Mouse (Mus musculus): ENCODE measurements at regions not wholly inside any gene's neighbourhood (a gene's known extent, or its start where the extent isn't known, plus 50 kb on each side); places are given as distances from the start of the nearest gene placed in this dataset.

DNA sequence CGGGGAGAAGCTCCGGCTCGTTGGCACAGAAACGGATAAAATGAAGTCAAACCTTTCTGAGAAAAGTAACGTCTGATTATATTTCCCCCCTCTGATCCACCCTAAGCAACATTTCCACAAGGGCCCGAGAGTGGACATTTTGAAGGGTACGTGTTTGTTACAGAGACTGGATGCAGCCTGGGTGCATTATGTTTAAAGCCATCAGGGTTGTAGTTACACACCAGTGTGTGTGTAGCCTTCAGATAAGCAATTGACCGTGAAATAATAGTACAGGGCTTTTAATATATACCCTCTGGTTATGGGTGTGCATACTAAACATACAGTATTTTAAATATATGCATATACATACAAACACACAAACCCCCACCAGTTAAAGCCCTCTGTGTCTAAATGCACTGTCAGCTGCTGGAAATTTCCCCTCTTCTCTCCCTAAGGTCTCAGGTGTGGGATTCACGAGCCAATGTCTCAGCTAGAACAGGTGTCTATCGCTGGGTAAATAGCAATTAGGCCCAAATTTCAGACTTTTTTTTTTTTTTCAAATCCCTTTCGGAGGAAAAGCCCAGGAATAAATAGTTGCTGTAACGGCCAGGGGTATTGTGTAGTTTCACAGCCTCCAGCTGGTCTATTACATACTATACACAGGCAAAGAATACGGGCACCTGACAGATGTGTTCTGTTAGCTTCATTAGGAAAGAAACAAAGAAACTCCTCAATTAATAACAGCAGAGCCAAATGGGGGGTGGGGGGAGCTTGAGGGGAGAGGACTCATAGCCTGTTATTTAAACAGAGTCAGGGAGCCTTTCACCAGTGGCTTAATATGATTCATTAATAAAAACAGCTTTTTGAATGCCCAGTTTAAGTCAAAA is 122.8 kb downstream of the Id4 start:
- no peak overlapping the region for H3K4me3 ChIP-seq
- no peaks in the 10 kb centered on the region for H3K9me3 ChIP-seq
- peaks cover 15% of the 10 kb centered on the region for H3K4me1 ChIP-seq (replicated peaks)
- H3K36me3 ChIP-seq: no peaks in the 10 kb centered on the region
- WGBS: 78% methylated on average over 13 of the region's 13 CpGs
- H3K27me3 ChIP-seq (ENCODE audit: insufficient read depth, poor library complexity, severe bottlenecking): no peaks in the 10 kb centered on the region
- DNase-seq (ENCODE audit: low spot score): no peak
- H3K27ac ChIP-seq: no peak overlapping the region

DNA sequence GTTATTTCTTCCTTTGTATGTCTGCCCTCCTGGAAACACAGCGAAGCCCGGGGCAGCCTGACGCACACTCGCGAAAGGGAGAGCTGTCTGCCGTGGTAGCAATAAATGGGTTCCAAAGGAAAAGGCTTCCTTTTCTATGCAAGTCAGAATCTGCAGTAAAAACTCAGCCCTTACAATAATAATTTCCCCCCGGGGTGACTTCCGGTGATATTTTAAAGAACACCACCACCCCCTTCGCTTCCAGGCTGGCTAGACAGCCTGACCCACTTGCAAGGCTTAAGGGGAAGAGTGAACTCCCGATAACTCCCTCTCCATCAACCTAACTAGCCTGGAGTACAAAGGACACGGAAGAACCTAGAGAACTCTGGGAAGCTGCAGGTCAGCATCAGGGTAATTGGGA is 123.9 kb downstream of the Id4 start:
- 72% methylated on average over 11 of the region's 11 CpGs for WGBS
- Histone ChIP-seq H3K4me3 (no peak overlapping the region), H3K4me1 (replicated peaks) (peaks cover 15% of the 10 kb centered on the region), H3K9me3 (no peaks in the 10 kb centered on the region), H3K36me3 (no peaks in the 10 kb centered on the region), H3K27ac (0 out of 2 replicates have a peak overlapping the region, but pooled peaks have one; percentile 19), H3K27me3 (ENCODE audit: insufficient read depth, poor library complexity, severe bottlenecking) (no peaks in the 10 kb centered on the region)
- DNase-seq (ENCODE audit: low spot score): no peak

DNA sequence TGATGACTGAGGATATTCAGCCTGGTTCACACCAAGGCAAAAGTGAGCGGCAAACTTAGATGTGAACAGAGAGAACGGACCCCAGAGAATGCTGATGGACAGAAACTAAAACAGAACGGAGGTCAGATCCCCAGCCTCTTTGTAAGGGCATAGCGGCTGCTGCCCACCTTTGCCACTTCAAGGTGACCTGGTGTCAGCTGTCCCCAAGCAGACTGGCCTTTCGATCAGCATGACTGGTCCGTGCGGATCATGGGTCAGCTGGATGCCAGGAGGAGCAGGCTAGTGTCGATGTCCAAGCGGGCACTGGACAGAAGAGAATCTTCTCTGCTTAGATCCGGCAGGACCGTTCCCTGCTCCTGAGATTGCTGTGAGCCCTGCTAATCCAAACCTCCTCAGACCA is 122.1 kb downstream of the Zfp169 start:
- DNase-seq (ENCODE audit: low spot score): no peak
- no peaks in the 10 kb centered on the region for H3K4me1 ChIP-seq (replicated peaks)
- WGBS: 91% methylated on average over 11 of the region's 11 CpGs
- H3K27me3 ChIP-seq (ENCODE audit: insufficient read depth, poor library complexity, severe bottlenecking): no peaks in the 10 kb centered on the region
- no peak overlapping the region for H3K27ac ChIP-seq
- no peaks in the 10 kb centered on the region for H3K9me3 ChIP-seq
- H3K4me3 ChIP-seq: no peak overlapping the region
- H3K36me3 ChIP-seq: no peaks in the 10 kb centered on the region

DNA sequence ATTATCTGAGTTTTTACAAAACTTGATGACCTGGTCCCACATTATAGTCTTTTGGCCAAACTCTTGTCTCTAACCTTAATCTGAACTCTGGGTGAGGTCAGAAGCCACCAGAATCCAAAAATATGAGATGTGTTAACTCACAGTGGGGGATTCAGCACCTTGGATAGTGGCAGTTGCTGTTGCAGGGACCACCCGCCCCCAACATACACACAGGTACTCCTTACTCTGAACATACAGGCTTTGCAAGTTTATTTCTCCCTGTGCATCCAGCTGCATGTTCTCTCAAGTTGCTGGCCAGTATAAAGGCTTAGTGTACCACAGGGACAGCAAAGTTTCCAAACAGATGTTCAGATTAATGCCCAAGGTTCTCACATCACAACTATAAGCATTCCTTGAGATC is 115.5 kb downstream of the Zfp169 start:
- WGBS: 24% methylated on average over 1 of the region's 1 CpGs
- H3K27me3 ChIP-seq (ENCODE audit: insufficient read depth, poor library complexity, severe bottlenecking): no peaks in the 10 kb centered on the region
- H3K36me3 ChIP-seq: no peaks in the 10 kb centered on the region
- no peaks in the 10 kb centered on the region for H3K9me3 ChIP-seq
- H3K27ac ChIP-seq: no peak overlapping the region
- DNase-seq (ENCODE audit: low spot score): no peak
- H3K4me3 ChIP-seq: no peak overlapping the region
- H3K4me1 ChIP-seq (replicated peaks): 0 out of 2 replicates have a peak, but pooled peaks cover 2% of the 10 kb centered on the region

DNA sequence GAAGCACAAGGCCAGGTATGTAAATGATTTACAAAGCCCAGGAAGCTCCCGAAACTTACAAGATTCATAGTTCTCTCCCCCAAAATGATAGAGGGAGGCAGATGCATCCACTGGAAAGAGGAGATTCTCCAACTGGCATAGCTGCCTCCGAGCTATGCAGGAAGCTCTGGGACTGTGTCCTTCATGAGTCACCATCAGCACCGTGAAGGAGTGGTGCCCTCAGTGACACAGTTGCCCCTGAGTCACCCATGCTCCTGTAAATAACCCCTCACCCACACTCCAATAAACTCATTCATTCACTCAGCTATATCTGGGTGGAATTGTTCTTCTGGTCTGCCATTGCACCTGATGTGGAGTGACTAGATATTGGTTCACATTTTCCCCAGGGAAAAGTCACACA is 114.6 kb downstream of the Zfp169 start:
- H3K27ac ChIP-seq: no peak overlapping the region
- no peak for DNase-seq (ENCODE audit: low spot score)
- no peak overlapping the region for H3K4me3 ChIP-seq
- 0 out of 2 replicates have a peak, but pooled peaks cover 2% of the 10 kb centered on the region for H3K4me1 ChIP-seq (replicated peaks)
- 88% methylated on average over 3 of the region's 3 CpGs for WGBS
- no peaks in the 10 kb centered on the region for H3K36me3 ChIP-seq
- H3K27me3 ChIP-seq (ENCODE audit: insufficient read depth, poor library complexity, severe bottlenecking): no peaks in the 10 kb centered on the region
- no peaks in the 10 kb centered on the region for H3K9me3 ChIP-seq

DNA sequence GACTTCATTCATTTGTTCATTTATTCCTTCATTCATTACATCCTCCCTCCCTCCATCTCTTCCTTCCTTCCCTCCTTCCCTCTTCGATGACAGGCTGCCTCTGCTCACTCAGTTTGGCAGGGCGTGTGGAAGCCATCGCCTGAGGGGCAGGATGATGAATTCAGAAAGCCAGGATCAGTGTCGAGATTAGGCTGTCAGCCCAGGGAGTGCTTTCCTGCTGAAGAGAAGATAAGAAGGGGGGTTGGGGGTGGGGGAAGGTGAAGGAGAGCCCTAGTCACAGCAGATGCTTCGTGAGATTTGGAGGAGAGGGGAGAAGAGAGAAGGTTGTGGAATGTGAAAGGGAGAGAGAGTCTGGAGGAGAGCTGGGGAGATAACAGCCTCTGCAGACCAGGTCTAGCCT is 110.9 kb downstream of the Zfp169 start:
- Histone ChIP-seq H3K27me3 (ENCODE audit: insufficient read depth, poor library complexity, severe bottlenecking) (no peaks in the 10 kb centered on the region), H3K9me3 (no peaks in the 10 kb centered on the region), H3K36me3 (no peaks in the 10 kb centered on the region), H3K4me3 (no peak overlapping the region), H3K4me1 (replicated peaks) (0 out of 2 replicates have a peak, but pooled peaks cover 2% of the 10 kb centered on the region), H3K27ac (no peak overlapping the region)
- 40% methylated on average over 5 of the region's 5 CpGs for WGBS
- DNase-seq (ENCODE audit: low spot score): no peak

DNA sequence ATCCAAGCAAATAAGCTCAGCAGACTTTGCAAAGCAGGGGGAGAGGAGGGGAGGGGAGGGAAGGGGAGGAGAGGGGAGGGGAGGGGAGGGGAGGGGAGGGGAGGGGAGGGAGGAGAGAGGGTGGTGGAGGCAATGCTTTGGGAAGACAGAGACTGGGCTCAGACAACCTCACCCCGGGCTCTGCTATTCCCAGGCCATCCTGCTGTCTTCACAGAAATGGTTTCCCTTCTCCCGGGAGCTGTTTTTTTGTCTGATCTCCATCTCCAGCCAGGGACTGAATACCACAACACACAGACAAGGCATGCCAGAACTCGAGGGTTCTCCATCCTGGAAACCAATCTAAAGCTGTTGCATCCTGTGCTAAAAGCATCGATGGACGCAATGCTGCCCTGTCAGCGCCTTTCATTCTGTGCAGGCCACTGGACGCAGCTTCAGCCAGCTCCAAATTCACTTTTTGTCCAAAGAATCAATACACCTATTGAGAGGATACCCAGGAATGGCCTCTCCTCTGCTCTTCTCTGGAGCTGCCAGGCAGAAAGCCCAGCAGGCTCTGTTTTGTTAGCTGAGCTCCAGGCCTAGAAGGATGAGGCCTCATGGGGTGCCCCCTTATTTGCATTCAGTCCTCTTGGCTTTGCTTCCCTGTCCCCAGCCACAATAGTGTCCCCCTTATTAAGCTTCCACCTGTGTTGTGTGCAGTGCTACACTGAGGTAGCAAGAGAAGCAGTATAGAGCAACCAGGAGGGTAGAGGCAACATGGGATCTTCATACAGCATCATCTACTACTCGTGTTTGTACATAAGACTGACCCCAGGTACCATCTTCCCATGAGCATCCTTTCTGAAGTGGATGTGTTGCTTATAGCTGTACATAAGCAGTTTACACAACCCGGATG is 90.6 kb downstream of the Zfp169 start:
- DNase-seq (ENCODE audit: low spot score): no peak
- 27% methylated on average over 9 of the region's 9 CpGs for WGBS
- H3K27ac ChIP-seq: peak overlapping the region; percentile 72
- H3K36me3 ChIP-seq: no peaks in the 10 kb centered on the region
- no peaks in the 10 kb centered on the region for H3K9me3 ChIP-seq
- peaks cover 17% of the 10 kb centered on the region for H3K4me1 ChIP-seq (replicated peaks)
- no peaks in the 10 kb centered on the region for H3K27me3 ChIP-seq (ENCODE audit: insufficient read depth, poor library complexity, severe bottlenecking)
- no peak overlapping the region for H3K4me3 ChIP-seq

DNA sequence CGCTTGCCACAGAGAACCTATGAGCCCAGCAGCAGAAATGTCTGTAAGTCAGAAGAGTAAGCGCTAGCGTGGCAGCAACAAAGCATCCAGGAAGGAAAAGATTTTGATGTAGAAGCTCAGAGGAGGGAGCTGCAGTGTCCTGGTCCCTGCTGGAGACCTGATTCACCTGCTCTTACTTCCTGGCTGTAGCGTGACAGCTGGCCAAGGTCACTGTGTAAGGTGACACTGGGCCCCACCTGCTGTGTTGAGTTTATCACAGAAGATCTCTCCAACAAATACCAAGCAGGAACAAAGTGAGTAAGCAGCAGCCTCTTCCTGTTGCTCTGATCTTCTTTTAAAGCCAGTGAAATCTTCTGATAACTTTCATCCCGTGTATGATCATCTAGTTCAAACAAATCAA is 86.4 kb downstream of the Zfp169 start:
- Histone ChIP-seq H3K27ac (no peak overlapping the region), H3K4me3 (no peak overlapping the region), H3K9me3 (0 out of 2 replicates have a peak, but pooled peaks cover 2% of the 10 kb centered on the region), H3K36me3 (no peaks in the 10 kb centered on the region), H3K27me3 (ENCODE audit: insufficient read depth, poor library complexity, severe bottlenecking) (no peaks in the 10 kb centered on the region), H3K4me1 (replicated peaks) (peaks cover 22% of the 10 kb centered on the region)
- DNase-seq (ENCODE audit: low spot score): no peak
- WGBS: 74% methylated on average over 5 of the region's 5 CpGs

DNA sequence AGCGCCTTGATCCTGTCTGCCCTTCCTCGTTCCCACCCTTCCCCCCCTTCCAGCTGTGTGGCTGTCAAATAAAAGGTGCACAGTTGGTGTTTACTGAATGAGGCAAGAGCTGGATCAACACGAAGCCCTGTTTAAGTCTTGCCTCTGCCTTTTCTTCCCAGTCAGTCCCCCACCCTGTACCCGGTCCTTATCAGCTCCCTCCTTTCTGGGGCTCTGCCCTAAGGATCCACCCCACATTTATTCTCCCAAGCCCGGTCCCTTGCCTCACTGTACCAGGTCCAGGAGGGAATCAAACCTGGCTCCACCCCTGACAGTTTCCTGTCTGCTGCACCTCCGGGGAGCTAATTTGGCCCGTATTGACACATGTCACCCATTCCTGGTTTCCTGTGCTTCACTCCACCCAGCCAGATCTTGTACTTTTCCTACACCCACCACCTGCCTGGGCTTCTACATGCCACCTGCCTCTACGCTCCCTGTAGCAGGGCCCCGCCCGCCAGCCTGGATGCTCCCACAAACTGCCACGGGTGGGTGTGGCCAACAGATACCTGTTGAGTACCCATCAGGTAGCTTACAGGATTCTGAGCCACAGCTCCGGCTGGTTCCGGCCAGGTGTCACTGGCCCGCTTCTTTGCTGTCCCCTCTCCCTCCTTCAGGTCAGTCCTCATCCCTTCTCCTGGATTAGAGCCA is 76.4 kb downstream of the Zfp169 start:
- Histone ChIP-seq H3K27ac (no peak overlapping the region), H3K9me3 (no peaks in the 10 kb centered on the region), H3K4me3 (no peak overlapping the region), H3K27me3 (ENCODE audit: insufficient read depth, poor library complexity, severe bottlenecking) (no peaks in the 10 kb centered on the region), H3K36me3 (no peaks in the 10 kb centered on the region), H3K4me1 (replicated peaks) (peaks cover 9% of the 10 kb centered on the region)
- no peak for DNase-seq (ENCODE audit: low spot score)
- 73% methylated on average over 14 of the region's 14 CpGs for WGBS
